Mouse (Mus musculus): ENCODE data around the gene Psmg4.

Gene Psmg4

GRCm38 (mm10) chr13:34148767-34149392 is 13.9 kb upstream of the Psmg4 start:
- peak; percentile 80 for DNase-seq (ENCODE audit: low spot score)

- DNase-seq (ENCODE audit: low spot score) = no peak
Observed at GRCm38 (mm10) chr13:34149463-34150176, 13.1 kb upstream of the Psmg4 start.

GRCm38 (mm10) chr13:34150271-34151027 is 12.3 kb upstream of the Psmg4 start:
- peak; percentile 74 for DNase-seq (ENCODE audit: low spot score)

GRCm38 (mm10) chr13:34151425-34151824 is 11.3 kb upstream of the Psmg4 start:
- DNase-seq (ENCODE audit: low spot score) = no peak

DNA sequence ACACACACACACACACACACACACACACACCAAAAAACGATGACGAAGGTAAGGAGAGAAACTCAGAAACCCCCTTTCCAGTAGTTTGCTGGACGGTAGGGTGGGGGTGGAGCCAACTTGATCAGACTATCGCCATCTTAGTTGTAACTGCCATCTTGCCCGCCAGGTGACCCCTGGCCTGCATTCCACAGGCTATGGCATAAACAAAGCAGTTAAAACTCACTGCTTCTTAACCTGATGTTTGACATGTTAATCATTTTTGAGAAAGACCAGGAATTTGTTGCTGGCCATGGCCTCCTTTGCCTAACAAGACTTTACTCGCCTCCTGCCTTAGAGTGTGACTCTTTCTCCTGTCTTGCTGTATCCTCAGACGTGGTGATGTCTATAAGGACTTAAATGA is 10.1 kb upstream of the Psmg4 start:
- DNase-seq (ENCODE audit: low spot score) = no peak

DNA sequence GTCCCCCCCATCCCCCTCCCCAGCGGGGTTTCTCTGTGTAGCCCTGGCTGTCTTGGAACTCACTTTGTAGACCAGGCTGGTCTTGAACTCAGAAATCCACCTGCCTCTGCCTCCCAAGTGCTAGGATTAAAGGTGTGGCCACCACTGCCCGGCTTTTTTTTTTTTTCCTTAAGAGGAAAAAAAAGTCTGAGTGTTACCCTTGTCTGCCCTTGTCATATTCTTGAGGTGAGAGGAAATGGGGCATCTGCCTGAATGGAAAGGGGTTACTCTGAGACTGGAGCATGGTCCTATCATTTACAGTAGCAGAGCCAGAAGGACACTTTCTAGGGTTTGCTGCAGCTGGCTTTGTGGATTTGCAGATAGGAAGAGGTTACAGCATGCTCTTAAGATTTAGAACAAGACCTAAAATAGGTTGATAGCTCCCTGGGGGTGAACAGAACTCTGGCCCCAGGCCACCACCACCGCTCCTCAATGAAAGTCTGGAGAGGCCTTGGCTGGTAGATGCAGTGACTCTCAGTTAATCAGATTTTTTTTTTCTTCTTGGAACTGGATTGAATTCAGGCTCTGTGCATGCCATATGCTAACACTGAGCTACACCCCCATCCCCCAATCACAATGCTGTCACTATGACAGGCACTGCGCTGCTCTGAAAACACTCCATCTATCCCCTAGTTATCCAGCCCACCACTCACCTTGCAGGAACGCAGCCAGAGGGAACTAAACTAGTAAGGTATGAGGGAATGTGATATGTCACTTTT is 9.3 kb upstream of the Psmg4 start:
- DNase-seq (ENCODE audit: low spot score) = no peak

DNA sequence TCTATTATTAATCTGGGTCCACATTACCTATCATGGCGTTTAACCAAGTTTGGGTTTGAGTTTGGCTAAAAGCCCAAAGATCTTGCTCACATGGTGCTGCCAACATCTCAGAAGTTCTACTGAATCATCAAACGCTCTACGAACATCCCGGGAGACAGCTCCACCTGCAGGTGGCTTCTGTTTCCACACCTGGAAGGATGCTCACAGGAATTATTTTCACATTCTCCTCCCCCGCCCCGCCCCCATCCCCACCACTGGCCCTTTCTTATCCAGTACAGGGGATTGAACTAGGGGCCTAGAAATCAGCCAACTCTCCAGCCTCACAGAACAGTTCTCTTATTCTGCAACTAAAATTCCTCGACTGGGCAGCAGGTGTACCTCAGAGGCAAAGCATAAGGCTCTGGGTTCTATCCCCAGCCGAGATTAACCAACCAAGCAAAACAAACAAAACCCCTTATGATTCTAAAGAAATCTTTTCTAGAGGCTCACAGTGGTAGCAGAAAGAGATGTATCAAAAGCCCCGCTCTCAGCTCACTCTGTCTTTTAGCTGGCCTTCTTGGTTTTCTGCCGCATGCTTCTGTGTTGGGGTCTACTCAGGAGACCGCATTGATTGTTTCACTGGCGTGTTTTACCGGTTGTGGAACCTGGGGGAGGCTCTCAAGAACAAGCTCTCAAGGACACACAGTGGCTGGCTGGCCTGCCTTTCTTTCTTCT is 8.4 kb upstream of the Psmg4 start:
- peak; percentile 85 for DNase-seq (ENCODE audit: low spot score)

GRCm38 (mm10) chr13:34154931-34155272 is 7.9 kb upstream of the Psmg4 start:
- peak; percentile 80 for DNase-seq (ENCODE audit: low spot score)

- no peak for DNase-seq (ENCODE audit: low spot score)
Observed at GRCm38 (mm10) chr13:34156133-34156839, 6.5 kb upstream of the Psmg4 start.

DNA sequence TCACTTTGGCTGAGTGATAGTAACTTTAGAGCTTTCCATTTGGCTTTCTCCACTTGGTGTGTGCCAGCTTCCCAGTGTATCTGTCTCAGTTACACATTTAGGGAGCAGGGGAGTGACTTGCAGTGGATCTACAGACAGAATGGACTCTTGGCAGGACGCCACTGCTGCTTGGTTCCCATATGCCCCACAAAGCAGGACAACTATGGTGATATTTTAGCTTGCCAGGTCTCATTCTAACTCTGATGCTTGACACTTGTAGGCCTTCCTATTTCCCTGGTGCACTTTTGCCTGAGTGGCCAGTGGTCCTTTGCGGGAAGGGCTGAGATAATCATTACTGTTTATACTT is 6.0 kb upstream of the Psmg4 start:
- no peak for DNase-seq (ENCODE audit: low spot score)

DNA sequence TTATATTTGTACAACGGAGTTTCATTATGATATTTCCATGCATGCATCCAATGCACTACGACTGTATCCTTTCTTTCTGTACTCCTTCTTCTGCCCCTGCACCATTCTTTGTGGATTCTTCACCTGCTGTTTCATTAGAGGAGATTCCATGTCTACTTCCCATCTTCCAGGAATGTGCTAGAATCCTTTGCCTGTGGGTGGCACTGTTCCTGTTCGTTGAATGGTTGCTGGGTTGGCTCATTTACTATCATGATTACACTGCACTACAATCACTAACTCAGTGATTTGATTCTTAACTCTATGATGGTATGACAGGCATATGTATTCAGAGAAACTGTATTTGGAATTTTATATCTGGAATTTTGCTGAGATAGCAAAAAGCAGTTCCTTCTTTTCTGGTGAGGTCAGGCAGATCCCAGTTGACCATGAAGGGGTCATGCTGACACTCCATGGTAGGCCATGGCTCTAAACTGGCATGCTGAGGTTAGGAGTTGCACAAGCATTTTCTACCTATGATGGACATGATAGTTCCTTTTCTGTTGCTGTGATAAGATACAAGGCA is 5.1 kb upstream of the Psmg4 start:
- DNase-seq (ENCODE audit: low spot score) = no peak

- DNase-seq (ENCODE audit: low spot score) = no peak
Observed at GRCm38 (mm10) chr13:34159926-34160325, 2.8 kb upstream of the Psmg4 start.

DNA sequence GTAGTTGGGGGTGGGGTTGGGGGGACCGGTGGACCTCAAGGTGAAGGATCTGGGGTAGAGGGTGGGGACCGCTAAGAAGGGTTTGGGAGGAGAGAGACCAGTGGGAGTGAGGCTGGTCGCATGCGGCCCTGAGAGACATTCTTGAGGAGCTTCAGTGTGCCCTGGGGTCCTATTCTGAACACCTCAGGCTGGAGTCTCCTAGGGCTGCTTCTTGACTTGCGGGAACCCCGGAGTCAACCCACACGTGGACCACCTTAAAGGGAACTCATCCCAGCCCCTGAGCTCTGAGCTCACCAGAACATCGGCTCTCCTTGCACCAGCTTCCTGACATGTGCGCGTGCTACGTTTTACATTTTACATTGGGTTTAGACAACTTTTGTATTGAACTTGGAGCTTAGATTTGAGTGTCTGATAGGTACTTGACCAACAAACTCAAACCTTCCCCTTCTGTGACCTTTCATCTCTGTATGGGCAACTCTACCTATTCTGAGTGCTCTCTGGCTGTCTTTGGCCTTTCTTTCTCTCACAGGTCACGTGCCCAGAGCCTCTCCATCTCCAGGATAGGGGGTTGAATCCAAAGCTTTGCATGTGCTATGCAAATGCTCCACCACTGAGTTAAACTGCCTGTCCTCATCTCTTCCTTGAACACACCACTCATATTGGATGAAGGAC is 676 bp downstream of the Psmg4 start:
- DNase-seq (ENCODE audit: low spot score) = no peak

GRCm38 (mm10) chr13:34174025-34174424 is 11.3 kb downstream of the Psmg4 start:
- no peak for DNase-seq (ENCODE audit: low spot score)

- DNase-seq (ENCODE audit: low spot score) = no peak
Observed at GRCm38 (mm10) chr13:34181624-34182023, 18.9 kb downstream of the Psmg4 start.

- no peak for DNase-seq (ENCODE audit: low spot score)
Observed at GRCm38 (mm10) chr13:34185371-34185770, 22.6 kb downstream of the Psmg4 start.

DNA sequence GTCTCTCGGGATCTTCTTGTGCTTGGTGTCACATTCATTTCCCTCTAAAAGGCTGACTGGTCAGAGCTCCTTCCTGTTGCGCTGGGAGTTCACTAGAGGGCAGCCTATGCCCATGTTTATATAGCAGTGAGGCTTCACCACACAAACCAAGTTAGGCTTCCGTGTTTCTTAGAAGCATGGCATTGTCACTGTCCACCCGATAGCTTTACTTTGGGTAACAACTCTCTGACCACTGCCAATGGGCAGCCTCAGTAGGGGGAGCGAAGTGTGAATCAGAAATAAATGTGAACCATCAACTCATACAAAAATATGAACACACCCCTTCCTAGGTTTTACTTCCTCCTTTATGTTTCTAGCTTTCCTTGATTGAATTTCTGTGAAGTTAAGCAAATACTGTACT is 24.8 kb downstream of the Psmg4 start:
- peak; percentile 78 for DNase-seq (ENCODE audit: low spot score)

DNA sequence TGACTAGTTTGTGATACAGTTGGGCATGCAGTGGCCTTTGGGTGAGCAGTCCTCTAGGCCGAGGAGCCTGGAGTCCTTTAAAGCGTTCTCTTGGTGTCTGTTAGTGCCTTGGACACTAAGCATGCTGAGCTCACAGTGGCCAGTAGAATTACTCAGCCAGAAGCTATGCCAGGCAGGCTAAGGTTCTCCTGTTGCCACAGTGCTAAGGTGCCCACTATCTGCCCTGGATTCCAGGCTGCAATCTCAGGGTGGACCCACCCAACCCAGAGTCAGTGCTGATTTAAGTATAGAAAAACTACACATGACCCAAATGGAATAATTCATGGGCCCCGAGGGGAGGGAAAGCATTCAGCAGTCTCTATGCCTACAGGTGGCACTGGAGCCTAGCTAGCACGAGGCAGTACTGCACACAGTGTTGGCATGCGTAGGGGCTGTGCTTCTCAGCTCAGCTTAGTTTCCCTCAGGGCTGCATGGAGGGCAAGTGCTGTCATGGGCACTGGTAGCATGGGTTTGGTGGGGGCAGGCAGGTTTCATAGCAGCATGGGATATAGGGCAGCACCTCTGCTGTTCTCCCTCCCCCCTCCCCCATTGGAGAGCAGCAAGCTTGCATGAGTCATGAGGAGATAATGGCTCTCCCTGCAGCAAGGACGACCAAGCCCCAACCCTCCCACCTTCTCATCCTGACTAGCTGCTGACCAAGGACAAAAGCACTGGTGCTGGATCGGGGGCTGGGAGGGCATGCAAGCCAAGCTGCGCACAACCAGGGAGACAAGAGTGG is 29.8 kb downstream of the Psmg4 start:
- peak; percentile 44 for DNase-seq (ENCODE audit: low spot score)

DNA sequence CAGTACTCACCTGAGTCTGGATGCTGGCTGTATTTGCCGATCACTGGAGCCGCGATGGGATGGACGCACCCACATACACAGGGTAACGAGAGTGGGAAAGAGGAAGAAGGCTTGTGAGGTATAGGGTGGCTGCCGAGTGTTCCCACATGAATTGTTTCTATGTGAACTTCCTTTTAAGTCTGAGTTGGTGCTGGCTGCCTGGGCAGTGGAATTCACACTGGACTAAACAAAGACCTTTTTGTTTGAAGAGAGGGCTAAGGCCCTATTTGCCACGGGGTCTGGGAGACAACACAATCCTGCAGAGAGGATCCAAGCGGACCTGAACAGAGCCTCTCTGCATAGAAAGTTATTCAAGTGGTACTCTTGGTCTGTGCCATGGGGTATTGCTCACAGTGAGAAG is 30.6 kb downstream of the Psmg4 start:
- no peak for DNase-seq (ENCODE audit: low spot score)

DNA sequence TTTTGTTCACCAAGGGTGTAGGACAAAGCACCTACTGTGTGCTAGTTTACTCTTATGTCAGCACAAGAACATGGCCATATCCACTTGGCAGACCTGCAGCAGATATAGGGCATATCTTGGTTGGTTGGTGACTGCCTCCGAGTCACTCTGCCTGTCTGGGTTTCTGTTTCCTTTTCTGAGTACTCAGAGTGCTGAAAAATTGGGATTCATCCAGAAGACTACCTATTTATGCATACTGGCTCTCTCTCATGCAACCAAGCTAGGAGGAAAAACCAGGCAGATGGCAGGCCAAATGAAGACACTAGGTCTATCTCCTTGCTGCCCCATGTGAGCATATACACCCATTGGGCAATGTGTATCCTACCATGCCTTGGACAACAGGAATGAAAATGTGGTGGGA is 32.9 kb downstream of the Psmg4 start:
- DNase-seq (ENCODE audit: low spot score) = no peak

Measured in layer of hippocampus, adult 11-12 months (tissue).